Mouse (Mus musculus) spleen, postnatal 0 days (tissue): ENCODE results near the gene Slc6a2. TPM values are rescaled to one million over a fixed set of nuclear protein-coding genes. Genes with fewer than 3 reads are reported as not detected.

Source experiments
- polyA plus RNA-seq: library from polyadenylated mRNA; unstranded; fragments of >200 nt; fragmentation: Nextera tagmentation; extraction: Ambion mirVana; gene quantifications from 2 replicates; pipeline ENCODE4 v1.2.1, GENCODE M21; 2015

The Slc6a2 gene
- polyA plus RNA-seq, result not detected in 2 replicates

DNA sequence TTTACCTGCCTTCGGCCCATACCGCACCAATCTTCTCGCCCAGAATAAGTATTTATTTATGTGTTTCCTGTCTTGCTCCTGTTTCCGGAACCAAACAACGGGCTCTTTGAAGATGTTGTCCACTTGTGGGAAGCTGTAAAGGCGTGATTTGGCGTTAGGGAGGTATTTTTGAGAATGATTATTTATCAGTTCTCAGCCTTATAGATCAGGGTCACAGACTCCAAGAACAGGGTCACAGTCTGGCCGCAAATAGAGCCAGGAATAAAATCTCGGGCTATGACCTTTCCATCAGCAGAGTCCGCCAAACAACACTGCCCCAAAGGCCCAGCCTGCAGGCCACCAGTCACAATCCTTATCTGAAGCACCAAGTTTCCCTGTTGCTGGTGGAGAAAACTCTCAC lies at the start of gene Slc6a2:
TSS of gene Slc6a2 (plus strand) at position 301 of the 400 bp plus-strand sequence.

DNA sequence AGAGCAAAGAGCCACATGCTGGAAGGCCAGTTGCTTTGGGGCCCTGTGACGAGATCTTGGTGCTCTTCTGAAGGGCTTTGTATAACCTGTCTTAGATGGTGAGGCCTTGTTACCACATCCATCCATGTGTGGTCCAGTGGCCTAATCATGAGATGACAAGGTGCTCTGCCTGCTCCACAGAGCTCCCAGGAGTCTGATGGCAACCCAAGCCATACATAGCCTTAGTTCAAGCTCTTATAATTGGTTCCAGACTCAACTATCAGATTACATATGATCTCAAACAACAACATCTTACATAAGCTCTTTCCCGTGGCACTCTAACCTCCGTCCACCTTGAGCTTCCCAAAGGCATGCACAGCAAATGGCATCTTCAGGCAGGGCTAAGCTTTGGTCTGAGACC lies 88.2 kb downstream of the Slc6a2 start, which contains the start of gene Ces1a:
TSS of gene Ces1a (minus strand) at position 101 of the 400 bp plus-strand sequence.

Other genes starting within 250 kb of the Slc6a2 start
- 104 and 140 TPM in 2 replicates for gene Mmp2, start 132.8 kb upstream of the Slc6a2 start, polyA plus RNA-seq
- 24.7 and 30.8 TPM in 2 replicates for gene Lpcat2, start 104.7 kb upstream of the Slc6a2 start, polyA plus RNA-seq
- 0.34 and 0.36 TPM in 2 replicates for gene Capns2, start 58.7 kb upstream of the Slc6a2 start, polyA plus RNA-seq
- not detected in 2 replicates for gene Ces1a, start 88.1 kb downstream of the Slc6a2 start, polyA plus RNA-seq
- not detected in 2 replicates for gene Ces1b, start 119.9 kb downstream of the Slc6a2 start, polyA plus RNA-seq
- not detected in 2 replicates for gene Ces1c, start 171.2 kb downstream of the Slc6a2 start, polyA plus RNA-seq
- 1.2 and 1.4 TPM in 2 replicates for gene Ces1d, start 237.8 kb downstream of the Slc6a2 start, polyA plus RNA-seq